Mouse (Mus musculus) midbrain, embryonic 10.5 days (tissue): Measurements from ENCODE around the gene Snrpe. TPM values are rescaled to one million over a fixed set of nuclear protein-coding genes. Genes with fewer than 3 reads are reported as not detected.

ENCODE experiments used
- DNase-seq: peaks from one replicate; pipeline ENCODE4 v3.0.0-alpha.2; 2017; ENCODE audit warnings: low spot score
- H3K27ac ChIP-seq: fragments of 300-500 bp; sonication (generic); replicated peaks from 2 replicates; pipeline ENCODE4 v1.5.1; 2016; ENCODE audit warnings: mild to moderate bottlenecking
- H3K27me3 ChIP-seq: fragments of 300-500 bp; sonication (generic); 2 replicates; pipeline ENCODE4 v1.6.1; 2016; ENCODE audit warnings: low read depth, mild to moderate bottlenecking; ENCODE audit not compliant: poor library complexity, severe bottlenecking
- H3K36me3 ChIP-seq: fragments of 300-500 bp; sonication (generic); 2 replicates; pipeline ENCODE4 v1.6.1; 2016; ENCODE audit warnings: mild to moderate bottlenecking, moderate library complexity
- H3K4me1 ChIP-seq: fragments of 300-500 bp; sonication (generic); 2 replicates; pipeline ENCODE4 v1.6.1; 2016
- H3K4me3 ChIP-seq: fragments of 300-500 bp; sonication (generic); 2 replicates; pipeline ENCODE4 v1.5.1; 2016; ENCODE audit warnings: mild to moderate bottlenecking, moderate library complexity
- H3K9me3 ChIP-seq: fragments of 300-500 bp; sonication (generic); replicated peaks from 2 replicates; pipeline ENCODE4 v1.6.1; 2016; ENCODE audit warnings: mild to moderate bottlenecking
- WGBS: fragments of 180-500 bp; shearing (Covaris S2); methylation state at CpG from one replicate; pipeline ENCODE4 v1.1.7; 2016; 5-methylcytosine and 5-hydroxymethylcytosine counted together
- polyA plus RNA-seq: library from polyadenylated mRNA; unstranded; fragments of >200 nt; fragmentation: Nextera tagmentation; extraction: Ambion mirVana; gene quantifications from 2 replicates; pipeline ENCODE4 v1.2.1, GENCODE M21; 2016

Gene Snrpe
- 859 and 932 TPM in 2 replicates for polyA plus RNA-seq

DNA sequence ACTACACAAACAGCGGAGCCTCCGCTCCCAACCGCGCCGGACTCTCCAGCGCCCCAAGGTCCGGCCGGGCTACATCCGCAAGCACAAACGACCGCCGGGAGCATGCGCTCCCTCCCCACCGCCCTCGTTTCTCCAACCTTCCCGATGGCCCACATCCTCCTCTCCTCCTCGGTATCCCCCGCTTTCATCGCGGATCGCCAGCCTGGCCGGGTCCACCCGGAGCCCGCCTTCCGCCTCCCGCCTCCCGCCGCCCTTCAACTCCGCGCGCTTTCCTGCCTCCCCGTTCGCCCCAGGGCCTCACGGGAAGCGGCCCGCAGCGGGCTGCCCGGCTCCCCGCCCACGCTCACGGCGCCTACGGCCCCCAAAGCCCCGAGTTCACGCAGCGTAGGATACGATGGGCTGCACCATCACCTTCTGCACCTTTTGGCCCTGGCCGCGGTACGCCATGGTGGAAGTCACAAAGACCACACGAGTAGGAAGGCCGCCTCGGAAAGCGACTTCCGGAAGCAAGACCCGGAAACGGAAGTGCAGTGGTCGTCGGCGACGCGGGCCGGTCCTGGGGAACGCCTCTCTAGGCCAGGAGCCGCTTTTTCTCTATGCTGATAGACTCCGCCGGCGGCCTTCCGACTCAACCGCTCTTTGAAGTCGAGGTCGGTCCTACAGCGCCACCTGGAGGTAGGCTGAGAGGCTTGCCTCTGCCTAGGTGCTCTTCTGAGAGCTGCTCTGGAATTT lies at the start of gene Snrpe:
TSS of gene Snrpe (minus strand) at position 521 of the 732 bp plus-strand sequence.
- peak; percentile 98 for DNase-seq
- H3K4me1 ChIP-seq = peaks cover 19% of the 10 kb centered on the region
- H3K9me3 ChIP-seq = no peaks in the 10 kb centered on the region
- under 1% methylated on average over 73 of the region's 73 CpGs for WGBS
- peaks cover 45% of the 10 kb centered on the region for H3K36me3 ChIP-seq
- H3K4me3 ChIP-seq = peak within 1 kb of the TSS; percentile 98
- H3K27me3 ChIP-seq = no peaks in the 10 kb centered on the region
- peak within 1 kb of the TSS; percentile 99 for H3K27ac ChIP-seq

DNA sequence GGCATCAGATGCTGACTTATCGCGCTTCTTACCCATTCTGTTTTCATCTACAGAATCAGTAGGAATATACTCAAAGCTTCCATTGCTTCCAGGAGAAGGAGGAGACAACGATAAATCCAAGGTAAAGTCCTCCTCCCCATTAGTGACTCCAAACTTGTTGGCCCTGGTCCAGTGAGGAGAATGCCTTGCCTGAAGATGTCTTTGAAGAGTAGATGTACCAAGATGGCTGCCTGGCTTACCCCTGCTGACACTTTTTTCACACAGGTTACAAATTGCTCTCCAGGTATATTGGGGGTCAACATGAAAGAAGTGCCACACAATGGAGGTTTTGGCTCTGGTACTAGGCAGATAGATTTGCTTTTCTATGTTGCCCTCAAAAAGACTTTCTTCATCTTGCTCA lies 48.8 kb upstream of the Snrpe start:
- no peaks in the 10 kb centered on the region for H3K27me3 ChIP-seq
- H3K9me3 ChIP-seq = no peaks in the 10 kb centered on the region
- no peak for DNase-seq
- WGBS = 96% methylated on average over 3 of the region's 3 CpGs
- H3K36me3 ChIP-seq = peaks cover 52% of the 10 kb centered on the region
- no peak overlapping the region for H3K27ac ChIP-seq
- no peak overlapping the region for H3K4me3 ChIP-seq
- H3K4me1 ChIP-seq = peaks cover 27% of the 10 kb centered on the region

DNA sequence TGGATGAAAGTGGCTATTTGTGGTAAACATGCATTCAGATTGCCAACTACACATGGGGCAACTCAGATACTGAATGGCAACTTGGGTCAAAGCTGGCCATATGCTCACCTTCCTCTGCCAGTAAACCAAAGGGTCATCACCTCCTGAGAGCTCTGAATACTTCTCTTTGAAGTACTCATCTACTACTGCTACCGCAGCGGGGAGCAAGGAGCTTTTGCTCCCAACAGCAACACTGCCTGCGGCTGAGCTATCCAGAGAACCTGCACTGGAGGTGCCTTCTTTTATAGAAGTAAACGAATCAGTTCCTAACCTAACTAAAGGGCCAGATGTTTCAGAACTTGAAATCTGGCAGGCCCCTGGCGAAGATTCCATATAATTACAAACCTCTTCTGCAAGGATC lies 46.7 kb upstream of the Snrpe start:
- no peak overlapping the region for H3K27ac ChIP-seq
- H3K27me3 ChIP-seq = no peaks in the 10 kb centered on the region
- H3K36me3 ChIP-seq = peaks cover 71% of the 10 kb centered on the region
- H3K4me3 ChIP-seq = no peak overlapping the region
- H3K9me3 ChIP-seq = no peaks in the 10 kb centered on the region
- H3K4me1 ChIP-seq = peaks cover 27% of the 10 kb centered on the region
- 74% methylated on average over 5 of the region's 5 CpGs for WGBS
- no peak for DNase-seq

DNA sequence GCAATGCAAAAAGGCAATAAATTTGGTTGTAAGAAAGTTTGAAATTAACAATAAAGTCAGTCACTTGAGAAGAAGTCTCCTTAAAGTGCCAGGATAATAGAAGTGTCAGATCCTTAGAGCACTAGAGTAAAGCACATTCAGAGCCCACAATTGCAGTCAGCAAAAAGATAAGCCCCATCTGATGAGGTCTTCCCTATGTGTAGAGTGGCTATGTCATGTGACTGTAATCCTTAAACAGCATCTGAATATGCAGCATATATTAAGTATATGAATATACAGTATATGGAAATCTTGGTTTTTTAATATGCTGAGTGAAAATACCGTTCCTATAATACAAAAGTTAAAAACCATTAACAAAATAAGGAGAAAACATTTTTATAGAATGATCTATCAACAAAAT lies 42.9 kb upstream of the Snrpe start:
- Histone ChIP-seq H3K27me3 (no peaks in the 10 kb centered on the region), H3K9me3 (no peaks in the 10 kb centered on the region), H3K36me3 (peaks cover 70% of the 10 kb centered on the region), H3K27ac (no peak overlapping the region), H3K4me3 (no peak overlapping the region), H3K4me1 (peaks cover 13% of the 10 kb centered on the region)
- DNase-seq = no peak
- 96% methylated on average over 1 of the region's 1 CpGs for WGBS

DNA sequence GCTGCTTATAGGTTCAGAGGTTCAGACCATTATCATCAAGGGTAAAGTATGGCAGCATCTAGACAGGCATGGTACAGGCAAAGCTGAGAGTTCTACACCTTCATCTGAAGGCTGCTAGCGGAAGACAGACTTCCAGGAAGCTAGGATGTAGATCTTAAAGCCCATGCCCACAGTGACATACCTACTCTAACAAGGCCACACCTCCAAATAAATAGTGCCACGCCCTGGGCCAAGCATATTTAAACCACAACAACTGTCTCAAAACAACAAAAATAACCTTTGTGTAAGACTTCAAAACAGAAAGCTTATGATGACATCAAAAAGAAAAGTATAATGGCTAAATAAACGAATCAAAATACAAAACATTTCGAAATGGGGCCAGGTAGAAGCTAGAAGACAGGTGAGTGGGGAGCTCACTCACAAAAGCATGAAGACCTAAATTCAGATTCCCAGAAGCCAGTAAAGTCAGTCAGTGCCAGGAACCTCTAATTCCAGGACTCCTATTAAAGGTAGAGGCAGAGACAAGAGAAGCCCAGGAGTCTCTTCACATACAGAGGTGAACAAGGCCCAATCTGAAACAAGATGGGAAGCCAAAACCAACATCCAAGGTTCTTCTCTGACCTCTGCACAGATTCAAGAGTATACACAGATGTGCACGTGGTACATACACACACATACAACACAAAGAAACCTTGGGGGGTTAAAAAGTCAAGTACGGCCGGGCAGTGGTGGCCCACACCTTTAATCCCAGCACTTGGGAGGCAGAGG lies 40.4 kb upstream of the Snrpe start:
- DNase-seq = no peak
- H3K4me1 ChIP-seq = no peaks in the 10 kb centered on the region
- H3K4me3 ChIP-seq = no peak overlapping the region
- peaks cover 69% of the 10 kb centered on the region for H3K36me3 ChIP-seq
- H3K27me3 ChIP-seq = no peaks in the 10 kb centered on the region
- H3K27ac ChIP-seq = no peak overlapping the region
- 95% methylated on average over 7 of the region's 7 CpGs for WGBS
- no peaks in the 10 kb centered on the region for H3K9me3 ChIP-seq

DNA sequence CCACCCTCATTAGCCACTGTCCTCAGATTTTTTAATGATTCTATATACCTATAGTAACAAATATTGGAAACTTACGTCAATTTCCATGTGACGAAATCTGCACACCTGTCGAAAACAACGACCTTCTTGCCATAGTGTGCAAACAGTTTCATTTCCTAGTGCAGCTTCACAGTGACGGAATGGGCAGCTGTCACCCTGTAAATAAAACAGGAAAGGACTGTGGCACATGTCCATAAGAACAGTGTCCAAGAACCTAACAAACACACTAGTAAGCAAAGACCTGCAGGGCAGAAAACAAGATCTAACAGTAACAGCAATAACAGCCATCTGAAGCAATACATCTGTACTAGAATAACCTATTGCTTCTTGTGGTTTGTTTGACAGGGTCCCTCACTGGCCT lies 35.6 kb upstream of the Snrpe start:
- peaks cover 78% of the 10 kb centered on the region for H3K36me3 ChIP-seq
- H3K4me3 ChIP-seq = no peak overlapping the region
- H3K27me3 ChIP-seq = no peaks in the 10 kb centered on the region
- H3K27ac ChIP-seq = no peak overlapping the region
- H3K9me3 ChIP-seq = no peaks in the 10 kb centered on the region
- no peaks in the 10 kb centered on the region for H3K4me1 ChIP-seq
- WGBS = 94% methylated on average over 5 of the region's 5 CpGs
- DNase-seq = no peak

DNA sequence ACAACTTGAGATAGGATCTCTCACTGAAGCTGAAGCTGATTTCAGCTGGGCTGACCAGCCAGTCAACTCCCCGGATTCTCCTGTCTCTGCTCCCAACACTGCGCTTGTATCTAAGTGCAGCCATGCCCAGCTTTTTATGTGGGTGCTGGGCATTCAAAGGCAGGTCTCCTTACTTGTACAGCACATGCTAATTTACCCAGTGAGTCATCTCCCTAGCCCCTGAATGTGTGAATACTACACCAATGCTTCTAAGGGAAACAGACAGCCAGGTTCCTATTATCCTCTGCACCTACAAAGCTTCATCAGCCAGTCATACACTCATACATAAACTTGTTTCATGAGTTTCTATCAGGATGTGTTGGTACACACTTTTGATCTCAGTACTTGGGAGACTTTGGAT lies 31.1 kb upstream of the Snrpe start:
- Histone ChIP-seq H3K4me3 (no peak overlapping the region), H3K27ac (no peak overlapping the region), H3K9me3 (no peaks in the 10 kb centered on the region), H3K36me3 (peaks cover 100% of the 10 kb centered on the region), H3K4me1 (no peaks in the 10 kb centered on the region), H3K27me3 (no peaks in the 10 kb centered on the region)
- no peak for DNase-seq
- 93% methylated on average over 2 of the region's 2 CpGs for WGBS

DNA sequence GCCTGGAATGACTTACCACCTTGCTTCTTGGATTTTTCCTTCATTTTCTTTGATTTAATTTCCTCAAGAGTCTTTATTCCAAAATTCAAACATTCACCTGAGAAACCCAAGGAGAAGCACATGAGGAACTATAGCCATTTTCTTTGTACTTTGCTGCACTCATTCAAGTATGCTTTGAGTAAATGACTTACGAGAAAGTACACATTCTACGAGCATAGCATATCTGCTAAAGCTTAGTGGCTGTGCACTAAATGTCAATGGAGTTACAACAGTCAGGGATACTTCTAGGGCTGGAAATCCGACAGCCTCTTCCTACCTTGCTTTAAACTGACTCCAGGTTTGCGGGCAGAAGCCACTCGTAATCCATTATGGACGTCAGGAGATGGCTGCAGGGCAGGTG lies 28.4 kb upstream of the Snrpe start:
- no peak for DNase-seq
- no peak overlapping the region for H3K4me3 ChIP-seq
- H3K9me3 ChIP-seq = no peaks in the 10 kb centered on the region
- WGBS = 95% methylated on average over 6 of the region's 6 CpGs
- H3K4me1 ChIP-seq = no peaks in the 10 kb centered on the region
- H3K27ac ChIP-seq = no peak overlapping the region
- H3K36me3 ChIP-seq = peaks cover 100% of the 10 kb centered on the region
- no peaks in the 10 kb centered on the region for H3K27me3 ChIP-seq

DNA sequence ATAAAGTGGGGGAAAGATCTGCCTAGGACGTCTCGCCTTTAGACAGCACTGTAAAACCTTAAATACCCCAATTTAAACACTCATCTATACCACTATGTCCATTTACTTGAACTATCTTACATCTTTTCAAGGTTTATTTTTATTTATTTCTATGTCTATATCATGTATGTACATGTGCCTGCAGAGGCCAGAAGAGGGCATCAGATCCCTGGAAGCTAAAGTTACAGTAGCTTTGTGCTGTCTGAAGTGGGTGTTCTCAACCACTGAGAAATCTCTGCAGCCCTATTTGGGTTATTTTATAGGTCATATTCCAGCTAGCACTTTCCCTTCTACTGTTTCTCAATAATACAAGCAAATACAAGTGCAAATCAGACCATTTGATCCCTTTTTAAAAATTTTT lies 22.1 kb upstream of the Snrpe start:
- WGBS = 92% methylated on average over 2 of the region's 2 CpGs
- H3K9me3 ChIP-seq = no peaks in the 10 kb centered on the region
- DNase-seq = no peak
- no peaks in the 10 kb centered on the region for H3K27me3 ChIP-seq
- no peak overlapping the region for H3K4me3 ChIP-seq
- no peaks in the 10 kb centered on the region for H3K4me1 ChIP-seq
- no peak overlapping the region for H3K27ac ChIP-seq
- peaks cover 99% of the 10 kb centered on the region for H3K36me3 ChIP-seq

DNA sequence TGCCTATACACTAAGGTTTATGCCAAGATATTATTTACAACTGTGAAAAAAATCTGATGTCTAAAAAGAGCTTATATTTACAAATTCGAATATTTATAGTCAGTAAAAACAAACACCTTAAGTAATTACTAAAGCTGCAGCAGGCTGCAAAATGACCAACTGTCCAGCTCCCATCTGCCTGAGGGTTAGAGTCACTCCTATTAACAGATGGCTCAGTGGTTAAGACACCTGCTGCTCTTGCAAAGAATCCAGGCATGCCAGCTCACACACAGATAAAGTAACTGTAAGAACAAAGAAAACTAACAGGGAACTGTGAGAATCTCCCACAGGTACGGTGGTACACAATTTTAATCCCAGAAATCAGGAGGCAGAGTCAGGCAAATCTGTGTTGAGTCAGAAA lies 15.0 kb upstream of the Snrpe start:
- Histone ChIP-seq H3K27ac (no peak overlapping the region), H3K27me3 (no peaks in the 10 kb centered on the region), H3K9me3 (no peaks in the 10 kb centered on the region), H3K4me3 (no peak overlapping the region), H3K4me1 (no peaks in the 10 kb centered on the region), H3K36me3 (peaks cover 99% of the 10 kb centered on the region)
- DNase-seq = no peak
- 78% methylated on average over 2 of the region's 2 CpGs for WGBS

DNA sequence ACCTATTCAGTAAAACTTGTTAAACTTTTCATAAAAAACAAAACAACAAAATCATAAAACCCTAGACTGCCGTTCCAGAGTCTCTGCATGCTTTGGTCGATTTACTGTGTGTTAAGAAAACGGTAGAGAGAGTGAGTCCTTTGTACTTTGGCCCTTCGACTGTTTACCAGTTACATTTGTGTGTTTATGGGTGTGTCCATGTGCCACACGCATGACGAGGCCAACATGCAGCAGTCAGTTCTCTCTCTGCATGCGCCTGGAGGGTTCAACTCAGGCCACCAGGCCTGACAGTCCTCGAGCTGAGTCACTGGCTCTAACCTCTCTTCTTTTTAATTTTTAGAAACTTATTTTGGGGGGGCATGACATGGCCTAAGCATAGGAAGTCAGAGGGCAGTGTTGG lies 8.2 kb upstream of the Snrpe start:
- H3K9me3 ChIP-seq = no peaks in the 10 kb centered on the region
- no peak for DNase-seq
- H3K27me3 ChIP-seq = no peaks in the 10 kb centered on the region
- WGBS = 89% methylated on average over 8 of the region's 8 CpGs
- no peak overlapping the region for H3K27ac ChIP-seq
- peaks cover 68% of the 10 kb centered on the region for H3K36me3 ChIP-seq
- no peak overlapping the region for H3K4me3 ChIP-seq
- H3K4me1 ChIP-seq = no peaks in the 10 kb centered on the region

DNA sequence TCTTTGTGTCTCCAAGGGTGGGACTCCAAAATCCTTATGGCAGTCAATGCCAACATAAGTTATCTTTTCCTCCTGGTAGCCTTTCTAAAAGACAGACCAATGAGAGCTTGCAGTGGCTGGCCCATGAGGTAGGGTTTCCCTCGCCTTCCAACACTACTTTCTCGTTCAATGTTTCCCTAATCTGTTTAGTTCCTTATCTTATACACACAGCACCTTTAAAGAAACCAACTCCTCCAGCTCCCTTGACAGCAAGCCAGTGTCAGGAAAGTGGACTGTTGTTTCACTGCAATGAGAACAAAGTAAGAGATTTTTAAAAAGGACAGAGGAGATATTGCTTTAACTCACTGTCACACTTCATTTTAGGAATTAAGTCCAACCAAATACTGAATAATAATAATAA lies 7.8 kb upstream of the Snrpe start:
- DNase-seq = no peak
- no peak overlapping the region for H3K4me3 ChIP-seq
- WGBS = 65% methylated on average over 2 of the region's 2 CpGs
- H3K27ac ChIP-seq = no peak overlapping the region
- H3K4me1 ChIP-seq = no peaks in the 10 kb centered on the region
- H3K9me3 ChIP-seq = no peaks in the 10 kb centered on the region
- H3K27me3 ChIP-seq = no peaks in the 10 kb centered on the region
- H3K36me3 ChIP-seq = peaks cover 64% of the 10 kb centered on the region

DNA sequence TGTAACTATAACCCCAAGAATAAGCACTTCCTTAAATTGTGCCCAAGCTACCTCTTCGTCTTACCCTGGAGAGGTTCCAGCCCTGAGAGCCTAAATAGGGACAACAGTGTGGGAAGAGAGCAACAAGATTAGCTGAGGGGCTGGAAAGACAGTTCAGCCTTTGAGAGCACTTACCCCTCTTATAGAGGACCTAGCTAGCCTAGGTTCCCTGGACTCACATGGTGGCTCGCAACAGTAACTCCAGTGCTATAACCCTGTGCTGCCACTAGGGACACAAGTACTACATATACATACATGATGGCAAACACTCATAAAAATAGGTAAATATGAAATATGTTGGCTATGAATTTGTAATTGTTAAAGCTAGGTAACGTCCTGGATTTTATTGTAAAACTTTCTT lies 3.7 kb upstream of the Snrpe start:
- WGBS = 72% methylated on average over 3 of the region's 3 CpGs
- peaks cover 24% of the 10 kb centered on the region for H3K36me3 ChIP-seq
- no peaks in the 10 kb centered on the region for H3K9me3 ChIP-seq
- DNase-seq = no peak
- H3K27me3 ChIP-seq = no peaks in the 10 kb centered on the region
- H3K27ac ChIP-seq = no peak overlapping the region
- peaks cover 8% of the 10 kb centered on the region for H3K4me1 ChIP-seq
- no peak overlapping the region for H3K4me3 ChIP-seq
